Mouse (Mus musculus): ENCODE data around the gene Pard3b. TPM values are rescaled to one million over a fixed set of nuclear protein-coding genes. Genes with fewer than 3 reads are reported as not detected.

Pard3b gene
- total RNA-seq, 2 experiments from 2014 or later = 12.7 to 21.1 TPM

DNA sequence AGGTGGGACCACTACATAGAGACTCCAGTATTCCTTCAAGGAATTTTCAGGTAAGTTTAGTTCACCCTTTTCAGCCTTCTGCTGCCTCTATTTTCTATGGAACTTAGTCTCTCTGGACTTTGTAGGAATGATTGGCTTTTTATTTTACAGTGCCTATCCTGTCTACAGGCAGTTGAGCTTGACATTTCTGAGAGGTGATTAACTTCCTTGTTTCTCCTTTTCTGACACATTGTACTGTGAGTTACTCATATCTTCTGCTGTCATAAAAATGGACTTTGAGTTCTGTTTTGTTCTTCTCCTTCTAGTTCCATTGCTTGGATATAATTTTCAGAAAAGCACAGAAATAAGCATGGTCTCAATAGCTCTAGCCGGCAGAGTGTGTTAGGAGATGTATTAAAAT is 112.4 kb downstream of the Pard3b start:
- no peak for DNase-seq

GRCm38 (mm10) chr1:61756771-61757170 is 118.1 kb downstream of the Pard3b start:
- DNase-seq = no peak

DNA sequence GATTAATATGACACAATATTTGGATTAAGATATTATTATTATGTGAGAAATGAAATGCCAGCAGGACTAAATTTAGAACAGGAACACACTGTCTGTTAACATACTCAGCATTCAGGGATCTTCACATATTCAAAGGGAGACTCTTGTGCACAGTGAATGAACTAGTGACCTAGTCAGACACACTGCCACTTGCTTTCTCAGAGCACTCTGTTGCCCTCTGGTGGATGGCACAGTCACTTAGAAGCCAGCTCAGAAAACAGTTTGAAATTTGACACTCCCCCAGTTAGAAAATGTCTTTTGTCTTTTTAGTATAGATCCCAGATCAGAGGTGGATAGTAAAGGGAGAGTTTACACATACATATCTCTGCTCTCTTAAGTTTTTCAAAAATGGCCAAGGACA is 132.6 kb downstream of the Pard3b start:
- peak; percentile 80 for DNase-seq

GRCm38 (mm10) chr1:61778731-61779130 is 140.1 kb downstream of the Pard3b start:
- DNase-seq = no peak

- peak; percentile 29 for DNase-seq
Observed at GRCm38 (mm10) chr1:61779906-61780305, 141.3 kb downstream of the Pard3b start.

DNA sequence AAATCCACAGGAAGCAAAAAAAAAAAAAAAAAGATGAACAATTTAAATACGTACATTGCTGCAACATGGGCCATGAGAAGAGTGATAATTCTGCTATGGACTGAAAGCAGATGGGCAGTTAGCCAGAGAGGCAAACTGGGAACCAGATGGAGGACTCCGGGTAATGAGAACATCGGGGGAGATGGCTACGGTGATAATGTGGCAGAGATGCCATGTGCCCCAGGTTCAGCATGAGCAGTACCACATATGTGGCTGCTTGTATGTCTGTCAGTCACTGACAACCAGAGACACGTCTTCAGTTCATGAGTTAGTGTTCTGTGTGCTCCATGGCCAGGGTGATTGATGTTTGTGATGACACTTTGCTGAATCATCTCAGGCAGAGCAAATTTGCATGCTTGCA is 157.7 kb downstream of the Pard3b start:
- no peak for DNase-seq

- no peak for DNase-seq
Observed at GRCm38 (mm10) chr1:61820213-61820612, 181.6 kb downstream of the Pard3b start.

DNA sequence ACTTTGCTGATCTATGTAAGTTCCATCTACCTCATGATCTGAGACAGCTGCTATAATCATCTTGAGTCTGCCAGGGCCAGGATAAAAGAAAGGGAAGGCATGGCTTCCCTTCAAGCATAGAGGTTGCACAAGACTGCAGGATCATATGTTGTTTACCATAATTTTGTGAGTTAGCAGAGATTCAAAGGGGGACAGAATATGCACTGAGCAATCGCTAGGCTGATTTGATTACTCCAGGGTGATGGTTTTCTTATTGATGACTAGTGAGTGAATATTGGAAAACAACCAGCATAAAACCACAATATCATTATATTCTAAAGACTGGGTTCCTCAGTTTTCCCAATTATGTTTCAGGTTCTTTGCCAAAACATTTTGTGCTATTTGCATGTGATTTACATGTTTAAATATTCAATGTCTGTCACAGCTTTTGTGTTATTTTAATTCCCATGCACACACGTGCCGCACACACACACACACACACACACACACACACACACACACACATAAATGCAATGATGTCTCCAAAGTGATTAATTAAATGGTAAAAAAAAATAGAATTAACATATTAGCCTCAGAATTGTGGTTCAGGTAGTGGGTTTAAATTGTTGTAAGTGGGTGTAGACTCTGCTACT is 187.1 kb downstream of the Pard3b start:
- DNase-seq = no peak

DNA sequence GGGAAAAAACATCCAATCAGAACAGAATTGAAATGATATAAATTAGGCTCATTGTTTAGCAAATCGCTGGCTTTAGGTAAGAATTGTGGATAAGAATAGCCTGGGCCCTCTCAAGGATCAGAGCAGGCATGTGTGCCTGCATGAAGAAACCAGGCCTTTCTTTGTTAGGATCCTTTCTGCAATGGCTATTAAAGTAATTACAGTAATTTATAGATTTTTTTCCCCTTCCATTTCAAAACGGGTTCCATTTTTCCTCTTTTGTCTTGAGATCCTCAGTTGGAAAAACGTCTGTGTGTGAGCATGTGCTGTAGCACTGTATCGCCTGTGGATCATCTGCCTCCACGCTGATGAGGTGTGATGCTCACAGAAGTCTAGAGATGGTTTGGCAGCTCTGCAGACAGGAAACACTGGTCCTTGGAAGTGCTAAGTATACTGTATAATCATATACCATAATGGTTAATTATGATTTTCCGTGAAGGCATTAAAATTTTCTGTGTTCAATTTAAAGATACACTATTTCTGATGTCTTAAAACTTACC is 198.5 kb downstream of the Pard3b start:
- no peak for DNase-seq

- DNase-seq = no peak
Observed at GRCm38 (mm10) chr1:61846606-61847005, 208.0 kb downstream of the Pard3b start.

DNA sequence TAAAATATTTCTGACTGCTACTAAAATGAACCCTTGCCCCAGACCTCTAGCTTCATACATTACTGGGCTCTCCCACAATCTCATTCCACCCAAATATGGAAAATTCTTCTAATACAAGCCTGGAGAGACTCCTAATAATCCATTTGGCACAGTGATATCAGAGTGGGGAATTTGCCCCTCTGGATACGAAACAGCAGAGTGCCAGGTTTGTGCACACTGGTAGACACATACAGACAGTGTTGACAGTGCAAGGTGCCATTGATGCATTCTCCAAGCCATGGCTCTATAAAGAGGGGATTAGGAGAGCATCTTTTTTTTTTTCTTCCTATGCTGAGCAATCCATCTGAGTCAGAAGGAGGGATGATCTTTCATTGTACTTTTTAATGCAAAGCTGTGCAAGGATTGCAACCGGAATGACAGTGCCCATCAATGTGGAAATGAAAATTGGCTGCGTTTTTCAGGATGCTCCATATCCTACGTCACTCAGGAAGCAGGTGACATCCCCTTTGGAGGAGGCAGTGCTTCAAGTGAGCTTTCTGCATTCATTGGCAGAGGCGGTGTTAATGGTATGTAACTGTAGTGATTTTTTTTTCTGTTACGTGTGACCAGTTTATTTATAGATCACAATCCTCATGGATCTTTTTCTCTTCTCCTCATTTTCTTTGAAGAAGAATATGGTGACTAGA is 210.5 kb downstream of the Pard3b start:
- no peak for DNase-seq

DNA sequence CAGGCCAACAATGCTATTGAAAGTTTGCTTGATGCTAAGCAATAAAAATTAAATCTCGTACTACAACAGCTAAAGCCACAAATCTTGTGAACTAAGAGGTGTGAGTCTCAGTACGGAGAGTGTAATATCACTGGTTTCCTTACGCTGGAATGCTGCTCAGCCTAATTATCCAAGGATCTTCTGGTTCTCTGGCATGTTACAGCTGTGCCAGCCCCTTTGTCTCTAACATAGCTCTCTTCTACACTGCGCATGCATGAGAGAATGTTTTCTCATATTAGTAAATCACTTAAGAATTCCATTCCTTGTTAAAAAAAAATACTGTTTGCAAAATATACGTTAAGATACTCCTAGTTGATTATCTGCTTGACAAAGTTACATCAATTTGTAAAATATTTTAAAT is 211.8 kb downstream of the Pard3b start:
- DNase-seq = no peak

DNA sequence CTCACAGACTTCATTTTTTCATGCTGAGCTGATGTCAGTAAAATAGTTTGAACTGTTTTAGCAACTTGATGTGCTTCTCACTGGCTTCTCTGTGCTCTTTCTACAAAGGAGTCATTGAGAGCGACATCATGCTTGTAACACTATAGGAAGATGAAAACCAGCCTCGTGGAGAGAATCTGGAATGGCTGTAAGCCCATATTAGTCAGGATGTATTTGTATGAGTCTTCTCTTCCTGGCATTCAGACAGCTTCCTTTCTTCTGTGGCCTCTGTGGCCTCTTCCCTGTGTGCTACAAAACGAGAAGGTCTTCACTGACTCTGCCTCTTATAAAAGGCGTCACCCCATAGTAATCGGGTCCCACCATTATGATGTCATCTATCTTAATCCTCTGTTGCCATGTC is 212.6 kb downstream of the Pard3b start:
- no peak for DNase-seq

GRCm38 (mm10) chr1:61867286-61868082 is 228.9 kb downstream of the Pard3b start:
- no peak for DNase-seq

- DNase-seq = no peak
Observed at GRCm38 (mm10) chr1:61874875-61875274, 236.3 kb downstream of the Pard3b start.

DNA sequence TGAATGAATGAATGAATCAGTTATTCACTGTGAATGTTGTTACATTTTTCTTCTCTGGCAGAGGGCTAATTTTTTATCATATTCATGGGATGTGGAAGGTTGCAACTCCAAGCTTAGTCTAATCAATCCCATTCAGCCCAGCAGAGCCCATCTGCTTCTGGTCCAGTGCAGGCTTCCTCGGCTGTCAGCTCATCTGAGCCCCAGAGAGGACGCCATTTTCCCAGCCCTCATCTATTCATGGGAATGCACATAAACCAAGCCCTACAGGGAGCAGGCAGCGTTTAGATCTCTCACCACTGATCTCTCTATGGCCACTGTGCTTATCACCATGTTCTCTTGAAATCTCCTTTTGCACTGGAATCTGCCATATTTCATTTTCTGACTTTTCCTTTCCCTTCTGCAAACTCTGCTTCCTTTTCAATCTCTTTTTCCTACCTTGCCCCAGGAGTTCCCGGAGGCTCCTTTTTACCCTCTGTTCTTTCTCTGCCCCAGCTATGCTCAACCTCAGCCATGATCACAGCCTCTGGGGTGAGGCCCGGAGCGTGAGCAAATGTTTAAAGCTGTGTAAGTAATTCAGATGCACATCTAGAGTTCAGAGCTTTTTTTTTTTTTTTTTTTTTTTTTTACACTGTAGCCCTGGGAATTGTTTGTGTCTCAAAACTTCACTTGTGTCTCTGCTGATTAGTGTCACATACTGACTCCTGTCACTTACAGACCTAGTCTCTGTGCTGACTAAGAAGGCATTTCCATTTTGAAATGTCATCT is 241.3 kb downstream of the Pard3b start:
- no peak for DNase-seq

- no peak for DNase-seq
Observed at GRCm38 (mm10) chr1:61896048-61896447, 257.4 kb downstream of the Pard3b start.

DNA sequence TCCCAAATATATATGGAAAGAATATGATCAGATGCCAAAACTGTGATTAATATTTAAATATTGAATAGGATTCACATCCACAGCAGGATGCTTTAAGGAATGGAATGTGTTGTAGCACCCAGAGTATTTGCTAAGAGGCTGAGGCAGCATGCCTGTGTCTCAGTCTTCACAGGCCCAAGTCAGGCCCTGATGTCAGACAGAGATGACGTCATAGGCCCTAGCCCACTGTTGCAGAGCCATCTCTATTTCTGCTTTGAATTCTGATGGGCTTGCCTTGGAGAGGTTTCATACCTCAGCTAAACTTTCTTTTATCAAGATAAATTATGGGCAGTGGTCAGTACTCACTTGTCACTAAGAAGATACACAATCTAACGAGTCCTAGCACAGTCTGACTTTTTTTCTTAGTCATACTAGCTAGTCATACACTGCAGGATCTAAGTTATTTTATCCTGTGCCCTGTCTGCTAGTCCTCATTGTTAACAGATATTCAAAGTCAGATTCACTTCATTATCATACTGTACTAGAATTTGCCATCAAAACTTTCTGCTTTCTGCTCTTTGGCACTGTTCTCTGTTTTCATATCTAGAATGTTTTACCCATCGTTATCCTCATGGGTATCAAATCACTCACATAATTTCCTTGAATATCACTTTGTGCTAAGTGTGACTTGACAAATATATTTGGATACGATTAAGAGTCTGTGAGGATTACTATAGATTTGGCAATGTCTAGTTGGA is 264.8 kb downstream of the Pard3b start:
- DNase-seq = no peak

GRCm38 (mm10) chr1:61904036-61904435 is 265.4 kb downstream of the Pard3b start:
- DNase-seq = no peak

- no peak for DNase-seq
Observed at GRCm38 (mm10) chr1:61912931-61913330, 274.3 kb downstream of the Pard3b start.

- no peak for DNase-seq
Observed at GRCm38 (mm10) chr1:61924958-61925357, 286.3 kb downstream of the Pard3b start.

- peak; percentile 13 for DNase-seq
Observed at GRCm38 (mm10) chr1:61925541-61925940, 286.9 kb downstream of the Pard3b start.

All from adrenal gland, postnatal 10 days (tissue).